Mouse (Mus musculus) ES-Bruce4 (cell line): Measurements from ENCODE around the gene Lck. TPM values are rescaled to one million over a fixed set of nuclear protein-coding genes. Genes with fewer than 3 reads are reported as not detected.
"Not testable (repeated sequence)": the region's sequence is repeated elsewhere in the genome, so short reads cannot be mapped to it uniquely, and the experiment has no call there.

Experiments used
- H3K27ac ChIP-seq: 2 replicates; pipeline ENCODE4 v1.5.1; 2012; ENCODE audit warnings: low read length, inconsistent platforms; ENCODE audit not compliant: insufficient read depth
- H3K27me3 ChIP-seq: 2 replicates; pipeline ENCODE4 v1.6.1; 2012; ENCODE audit warnings: mild to moderate bottlenecking, low read length, inconsistent platforms; ENCODE audit not compliant: control insufficient read depth, poor library complexity, insufficient read depth, severe bottlenecking
- H3K36me3 ChIP-seq: 2 replicates; pipeline ENCODE4 v1.6.1; 2012; ENCODE audit warnings: inconsistent platforms, mild to moderate bottlenecking, low read length, moderate library complexity; ENCODE audit not compliant: control insufficient read depth, poor library complexity, insufficient read depth, severe bottlenecking
- H3K4me1 ChIP-seq: one replicate; pipeline ENCODE4 v1.8.1; 2011; ENCODE audit warnings: low read length; ENCODE audit not compliant: control insufficient read depth, insufficient read depth
- H3K4me3 ChIP-seq: 2 replicates; pipeline ENCODE4 v1.5.1; 2011; ENCODE audit warnings: low read depth, mild to moderate bottlenecking, low read length
- H3K9ac ChIP-seq: 2 replicates; pipeline ENCODE4 v1.6.1; 2012; ENCODE audit warnings: low read depth, mild to moderate bottlenecking, inconsistent platforms; ENCODE audit not compliant: poor library complexity, severe bottlenecking
- H3K9me3 ChIP-seq: replicated peaks from 2 replicates; pipeline ENCODE4 v1.6.1; 2012; ENCODE audit warnings: mild to moderate bottlenecking, low read length, inconsistent platforms; ENCODE audit not compliant: control insufficient read depth, poor library complexity, insufficient read depth, severe bottlenecking
- CTCF ChIP-seq: IDR thresholded peaks from one replicate; pipeline ENCODE4 v1.8.1; 2011; ENCODE audit warnings: low read depth, low read length
- EP300 ChIP-seq: IDR thresholded peaks from 2 replicates; pipeline ENCODE4 v1.6.1; 2011; ENCODE audit warnings: low read depth, low read length; ENCODE audit not compliant: insufficient read depth
- POLR2A ChIP-seq: IDR thresholded peaks from one replicate; pipeline ENCODE4 v1.8.1; 2011; ENCODE audit warnings: low read length; ENCODE audit not compliant: insufficient read depth
- polyA plus RNA-seq: library from polyadenylated mRNA; stranded (reverse); fragments of >200 nt; gene quantifications from 2 replicates; pipeline ENCODE4 v1.2.4, GENCODE M21; 2011; ENCODE audit warnings: low read depth; ENCODE audit not compliant: missing spikeins, insufficient read depth, insufficient read length

The Lck gene
- polyA plus RNA-seq, 1 experiment = 20.1 TPM

DNA sequence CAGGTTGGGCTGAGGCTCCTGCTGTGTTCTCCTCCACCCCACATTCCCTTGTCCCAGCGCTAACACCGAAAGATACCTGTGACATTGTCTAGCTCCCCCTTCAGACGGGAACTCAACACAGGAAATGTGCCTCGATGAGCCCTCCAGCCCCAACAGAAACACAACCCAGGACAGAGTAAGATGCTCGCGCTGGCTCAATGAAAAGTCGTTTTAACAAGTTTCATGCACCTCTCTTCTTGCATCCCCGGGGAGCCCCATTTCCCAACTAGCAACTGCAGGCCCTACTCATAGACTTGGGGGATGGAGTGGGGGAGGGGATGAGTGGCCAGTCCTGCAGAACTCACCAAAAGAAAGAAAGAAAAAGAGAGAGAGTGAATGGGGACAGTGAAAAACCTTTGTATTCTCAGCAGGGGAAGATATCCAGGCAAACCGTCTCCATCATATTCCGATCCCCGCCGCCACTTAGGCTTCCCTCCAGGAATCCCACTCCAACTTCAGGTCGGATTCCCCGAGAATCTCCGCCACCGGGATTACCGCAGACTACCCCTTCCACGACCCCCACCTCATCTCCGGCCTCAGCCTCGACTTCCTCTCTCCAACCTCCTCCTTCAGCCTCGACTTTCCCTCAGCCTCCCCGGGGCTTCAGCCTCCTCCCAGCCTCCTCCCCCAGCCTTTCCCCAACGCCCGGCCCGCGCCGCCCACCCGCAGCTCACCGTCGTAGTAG is 31.4 kb downstream of the Lck start:
- H3K36me3 ChIP-seq = no peaks in the 10 kb centered on the region
- H3K27ac ChIP-seq = peak overlapping the region; percentile 74
- no peaks in the 10 kb centered on the region for H3K9me3 ChIP-seq
- H3K27me3 ChIP-seq = no peaks in the 10 kb centered on the region
- peaks cover 3% of the 10 kb centered on the region for H3K4me1 ChIP-seq
- H3K4me3 ChIP-seq = peak overlapping the region; percentile 93
- peak overlapping the region; percentile 94 for H3K9ac ChIP-seq
- TF ChIP-seq EP300 (peak; percentile 66; the same call in 1 of the 2 replicates), POLR2A (no peak), CTCF (peak; percentile 62)

- Histone ChIP-seq H3K36me3 (peaks cover 13% of the 10 kb centered on the region), H3K9me3 (no peaks in the 10 kb centered on the region), H3K9ac (no peak overlapping the region), H3K4me3 (no peak overlapping the region), H3K27ac (no peak overlapping the region), H3K4me1 (peaks cover 3% of the 10 kb centered on the region), H3K27me3 (no peaks in the 10 kb centered on the region)
- TF ChIP-seq CTCF = peak; percentile 91
- no peak for TF ChIP-seq EP300
These were observed 33.4 kb downstream of the Lck start for GRCm38 (mm10) chr4:129540012-129540411.

- not testable (repeated sequence) for H3K27me3 ChIP-seq, H3K9ac ChIP-seq, H3K9me3 ChIP-seq, H3K4me1 ChIP-seq, H3K4me3 ChIP-seq
- peaks cover 80% of the 10 kb centered on the region for H3K36me3 ChIP-seq
- H3K27ac ChIP-seq = peak overlapping the region; percentile 71; the same call in 1 of the 2 replicates
These were observed 44.5 kb downstream of the Lck start for GRCm38 (mm10) chr4:129528901-129529300.

DNA sequence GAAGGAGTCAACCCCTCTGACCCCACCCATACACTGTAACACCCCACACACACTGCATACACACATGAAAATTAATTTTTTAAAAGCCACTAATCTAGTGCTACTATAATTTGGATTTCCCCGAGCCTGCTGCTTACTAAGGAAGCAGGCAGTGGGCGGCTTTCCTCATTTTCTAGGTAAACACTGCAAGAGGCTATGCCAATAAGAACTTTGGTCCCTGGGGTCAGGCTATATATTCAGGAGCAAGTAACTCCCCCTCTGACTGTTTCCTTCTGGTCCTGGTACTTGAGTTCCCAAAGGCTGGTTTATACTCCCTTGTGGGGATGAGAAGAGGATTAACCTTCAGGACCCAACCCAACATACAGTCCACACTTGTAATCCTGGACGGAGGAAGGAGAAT is 47.6 kb downstream of the Lck start:
- H3K4me1 ChIP-seq = no peaks in the 10 kb centered on the region
- H3K4me3 ChIP-seq = no peak overlapping the region
- peaks cover 85% of the 10 kb centered on the region for H3K36me3 ChIP-seq
- H3K27me3 ChIP-seq = no peaks in the 10 kb centered on the region
- H3K27ac ChIP-seq = no peak overlapping the region
- H3K9me3 ChIP-seq = no peaks in the 10 kb centered on the region
- TF ChIP-seq EP300 = no peak
- no peak for TF ChIP-seq POLR2A
- no peak for TF ChIP-seq CTCF
- H3K9ac ChIP-seq = no peak overlapping the region

DNA sequence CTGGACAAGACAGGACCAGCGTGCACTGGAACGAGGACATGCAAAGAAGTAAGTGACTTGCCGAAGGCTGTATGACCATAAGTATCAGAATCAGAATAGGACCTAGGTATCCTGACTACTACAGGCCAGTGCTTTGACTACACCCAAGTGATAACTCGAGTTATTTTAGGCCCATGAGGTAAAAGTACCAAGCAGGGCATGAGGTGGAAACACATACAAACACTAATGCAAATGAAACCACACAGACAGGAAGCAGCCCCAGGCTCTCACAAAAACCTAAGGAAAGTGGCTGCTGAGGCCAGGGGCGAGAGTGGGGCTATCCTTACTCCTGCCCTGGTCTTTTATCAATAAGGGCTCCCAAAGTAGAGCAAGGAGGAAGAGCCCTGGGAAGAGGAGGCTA is 48.1 kb downstream of the Lck start:
- Histone ChIP-seq H3K9ac (no peak overlapping the region), H3K9me3 (no peaks in the 10 kb centered on the region), H3K27ac (no peak overlapping the region), H3K4me1 (no peaks in the 10 kb centered on the region), H3K4me3 (no peak overlapping the region), H3K27me3 (no peaks in the 10 kb centered on the region), H3K36me3 (peaks cover 83% of the 10 kb centered on the region)
- TF ChIP-seq CTCF = no peak
- no peak for TF ChIP-seq EP300
- no peak for TF ChIP-seq POLR2A

DNA sequence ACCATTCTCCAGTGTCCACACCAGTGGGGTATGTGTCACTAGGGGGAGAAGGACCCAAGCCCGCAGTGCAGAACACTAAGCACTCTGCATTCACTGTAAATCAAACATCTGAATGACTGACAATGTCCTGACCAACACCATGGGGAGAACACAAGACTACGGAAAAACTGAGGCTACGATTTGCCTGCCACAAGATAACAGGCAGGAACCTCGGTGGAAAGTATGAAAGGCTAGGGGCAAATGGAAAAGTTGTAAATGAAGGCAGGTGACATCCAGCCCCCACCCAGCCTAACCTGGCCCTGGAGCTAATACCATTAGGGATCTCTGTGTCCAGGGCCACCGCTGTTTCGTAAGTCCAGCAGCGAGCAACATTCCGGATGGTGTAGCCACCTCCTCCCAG is 54.9 kb downstream of the Lck start:
- Histone ChIP-seq H3K36me3 (peaks cover 53% of the 10 kb centered on the region), H3K27ac (no peak overlapping the region), H3K9me3 (no peaks in the 10 kb centered on the region), H3K9ac (no peak overlapping the region), H3K4me3 (no peak overlapping the region), H3K4me1 (no peaks in the 10 kb centered on the region), H3K27me3 (no peaks in the 10 kb centered on the region)
- no peak for TF ChIP-seq CTCF
- no peak for TF ChIP-seq EP300
- TF ChIP-seq POLR2A = no peak
